Mouse (Mus musculus) heart, adult 2 months (tissue): ENCODE results near the gene Gpc5.

ENCODE experiments used
- CTCF ChIP-seq: fragments of 200-600 bp; IDR thresholded peaks from 2 replicates; pipeline ENCODE4 v1.8.1; 2022; ENCODE audit warnings: antibody characterized with exemption, mild to moderate bottlenecking, moderate library complexity
- EP300 ChIP-seq: fragments of 200-500 bp; IDR thresholded peaks from 2 replicates; pipeline ENCODE4 v1.6.1; 2011; ENCODE audit warnings: low read depth, low read length, control low read depth; ENCODE audit not compliant: insufficient read depth
- POLR2A ChIP-seq: fragments of 200-500 bp; IDR thresholded peaks from 2 replicates; pipeline ENCODE4 v1.6.1; 2011; ENCODE audit warnings: mild to moderate bottlenecking, low read depth, low read length, control low read depth; ENCODE audit not compliant: insufficient read depth

DNA sequence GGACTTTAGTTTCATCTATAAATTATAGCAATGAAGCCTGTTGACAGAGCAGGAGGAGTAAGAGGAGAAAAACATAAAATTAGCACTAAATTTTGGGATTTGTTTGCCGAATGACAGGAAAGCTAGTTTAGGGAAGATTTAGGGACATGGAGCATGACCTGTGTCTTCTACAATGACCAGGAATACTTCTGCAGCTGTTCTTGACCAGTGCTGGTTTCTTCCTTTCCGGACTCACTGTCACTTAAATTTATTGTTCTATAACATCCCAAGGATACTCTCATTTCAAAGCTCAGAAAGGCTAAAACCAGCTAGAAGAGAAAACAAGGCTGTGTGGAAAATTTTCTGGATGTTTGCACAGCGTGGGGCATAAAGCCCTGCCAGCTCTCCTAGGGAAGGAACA, 1361.3 kb downstream of the Gpc5 start:
- TF ChIP-seq CTCF (no peak), EP300 (no peak), POLR2A (no peak)
